Mouse (Mus musculus): ENCODE measurements around the gene Dleu7.

GRCm38 (mm10) chr14:62309026-62309425 is 16.2 kb upstream of the Dleu7 start:
- no peak for TF ChIP-seq CTCF (IDR thresholded peaks at IDR 0.05; ENCODE audit: low read depth)
- TF ChIP-seq EP300 (optimal IDR thresholded peaks at IDR 0.05): no peak

Measured in stomach, postnatal 0 days (tissue).